Mouse (Mus musculus) G1E-ER4 (cell line): ENCODE measurements around the gene Wdr86. TPM values are rescaled to one million over a fixed set of nuclear protein-coding genes. Genes with fewer than 3 reads are reported as not detected.

Source experiments
- GATA1 ChIP-seq: IDR thresholded peaks from one replicate; pipeline ENCODE4 v1.8.0; 2012; ENCODE audit warnings: low read length, inconsistent platforms
- polyA plus RNA-seq: library from polyadenylated mRNA; stranded (reverse); fragments of >175 nt; gene quantifications from 2 replicates; pipeline ENCODE4 v1.2.3, GENCODE M21; 2012

The Wdr86 gene
- not detected in 2 replicates for polyA plus RNA-seq

- no peak for TF ChIP-seq GATA1
Observed at GRCm38 (mm10) chr5:24730488-24730871, at the start of gene Wdr86. Wdr86 (minus strand) TSS chr5:24730727.

- no peak for TF ChIP-seq GATA1
Observed at GRCm38 (mm10) chr5:24779881-24780512, 49.5 kb upstream of the Wdr86 start.

- TF ChIP-seq GATA1, result no peak
Observed at GRCm38 (mm10) chr5:24779321-24779720, 48.8 kb upstream of the Wdr86 start.

GRCm38 (mm10) chr5:24778843-24779140, 48.3 kb upstream of the Wdr86 start:
- TF ChIP-seq GATA1, result no peak

- no peak for TF ChIP-seq GATA1
Observed at GRCm38 (mm10) chr5:24778082-24778842, 47.7 kb upstream of the Wdr86 start.

GRCm38 (mm10) chr5:24776681-24777080, 46.2 kb upstream of the Wdr86 start:
- no peak for TF ChIP-seq GATA1

- no peak for TF ChIP-seq GATA1
Observed at GRCm38 (mm10) chr5:24757816-24758215, 27.3 kb upstream of the Wdr86 start, which contains the start of gene Crygn. Crygn (minus strand) TSS chr5:24758008.

- no peak for TF ChIP-seq GATA1
Observed at GRCm38 (mm10) chr5:24756931-24757330, 26.4 kb upstream of the Wdr86 start.

- TF ChIP-seq GATA1, result no peak
Observed at GRCm38 (mm10) chr5:24752175-24752498, 21.6 kb upstream of the Wdr86 start.

GRCm38 (mm10) chr5:24751305-24752174, 21.0 kb upstream of the Wdr86 start:
- no peak for TF ChIP-seq GATA1

GRCm38 (mm10) chr5:24750321-24751304, 20.1 kb upstream of the Wdr86 start:
- no peak for TF ChIP-seq GATA1

GRCm38 (mm10) chr5:24749731-24750130, 19.2 kb upstream of the Wdr86 start:
- no peak for TF ChIP-seq GATA1

GRCm38 (mm10) chr5:24747533-24747932, 17.0 kb upstream of the Wdr86 start:
- no peak for TF ChIP-seq GATA1

GRCm38 (mm10) chr5:24743956-24744355, 13.4 kb upstream of the Wdr86 start:
- no peak for TF ChIP-seq GATA1
